Mouse (Mus musculus): Measurements from ENCODE around the gene Bmpr1a. TPM values are rescaled to one million over a fixed set of nuclear protein-coding genes. Genes with fewer than 3 reads are reported as not detected.

Gene Bmpr1a
- polyA plus RNA-seq (2015; fragmentation: Nextera tagmentation; extraction: Ambion mirVana) = 5.1 and 7.3 TPM in 2 replicates

DNA sequence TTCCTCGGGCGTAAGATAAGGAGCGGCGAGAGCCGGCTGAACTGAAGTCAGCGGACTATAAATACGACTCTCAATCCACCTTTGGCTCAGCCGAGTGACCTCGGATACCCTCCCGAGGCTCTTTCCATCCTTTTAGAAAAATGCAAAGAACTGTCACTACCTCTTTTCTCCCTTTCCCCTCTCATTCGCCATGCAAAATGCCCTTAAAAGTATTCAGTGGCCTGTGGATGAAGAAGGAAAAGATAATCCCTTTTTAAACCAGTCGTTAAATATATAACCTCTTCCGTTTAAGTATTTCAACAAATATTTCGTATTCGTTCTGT, at the start of gene Bmpr1a:
Bmpr1a (minus strand) TSS at position 17 of the 323 bp plus-strand sequence.

DNA sequence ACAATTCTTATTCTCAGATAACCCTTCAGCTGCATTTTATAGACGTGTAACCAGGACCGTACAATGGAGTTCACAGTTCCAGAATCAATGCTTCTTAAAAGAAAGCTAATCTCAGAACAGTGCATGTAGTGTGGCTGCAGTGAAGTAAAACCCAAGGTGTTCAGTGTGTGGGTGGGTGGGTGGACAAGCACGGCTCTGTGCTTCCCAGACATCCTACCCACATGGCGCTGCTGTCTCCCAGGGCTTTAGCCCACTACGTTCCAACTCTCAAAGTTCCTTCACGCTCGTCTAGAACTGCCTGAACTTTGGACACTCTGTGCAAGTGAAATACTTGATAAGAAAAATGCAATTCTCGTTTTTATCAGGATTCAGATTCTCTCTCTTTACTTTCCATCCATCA, 19.6 kb upstream of the Bmpr1a start, which contains the start of gene 9230112D13Rik:
9230112D13Rik (minus strand) TSS at position 101 of the 400 bp plus-strand sequence.

GRCm38 (mm10) chr14:34375415-34375904, 127.7 kb downstream of the Bmpr1a start, which contains the start of gene Mmrn2:
Gene Mmrn2 (plus strand): TSS chr14:34375465.

GRCm38 (mm10) chr14:34374577-34374976, 128.6 kb downstream of the Bmpr1a start, which contains the start of gene Sncg:
Gene Sncg (minus strand): TSS chr14:34374789.

Other genes with a start within 250 kb of the Bmpr1a start
- gene Shld2, start 192.8 kb downstream of the Bmpr1a start, polyA plus RNA-seq (2015; fragmentation: Nextera tagmentation; extraction: Ambion mirVana) = 7.3 and 9.5 TPM in 2 replicates
- gene Glud1, start 192.6 kb downstream of the Bmpr1a start, polyA plus RNA-seq (2015; fragmentation: Nextera tagmentation; extraction: Ambion mirVana) = 30.9 and 38.6 TPM in 2 replicates
- gene Fam25c, start 147.9 kb downstream of the Bmpr1a start, polyA plus RNA-seq (2015; fragmentation: Nextera tagmentation; extraction: Ambion mirVana) = not detected in 2 replicates
- 0.51 and 0.63 TPM in 2 replicates for gene Sncg, start 128.6 kb downstream of the Bmpr1a start, polyA plus RNA-seq (2015; fragmentation: Nextera tagmentation; extraction: Ambion mirVana)
- gene Mmrn2, start 127.9 kb downstream of the Bmpr1a start, polyA plus RNA-seq (2015; fragmentation: Nextera tagmentation; extraction: Ambion mirVana) = 5.4 and 6.2 TPM in 2 replicates
- not detected in 2 replicates for gene 9230112D13Rik, start 19.5 kb upstream of the Bmpr1a start, polyA plus RNA-seq (2015; fragmentation: Nextera tagmentation; extraction: Ambion mirVana)
- gene Ldb3, start 85.3 kb upstream of the Bmpr1a start, polyA plus RNA-seq (2015; fragmentation: Nextera tagmentation; extraction: Ambion mirVana) = 0.10 and 0.16 TPM in 2 replicates
- gene Opn4, start 96.8 kb upstream of the Bmpr1a start, polyA plus RNA-seq (2015; fragmentation: Nextera tagmentation; extraction: Ambion mirVana) = not detected in 2 replicates
- 34.2 and 35.6 TPM in 2 replicates for gene Wapl, start 170.6 kb upstream of the Bmpr1a start, polyA plus RNA-seq (2015; fragmentation: Nextera tagmentation; extraction: Ambion mirVana)

Data from spleen, postnatal 0 days (tissue).